Mouse (Mus musculus): Measurements from ENCODE around the gene Eif4g2.

Gene Eif4g2

GRCm38 (mm10) chr7:111069439-111070166 is 13.2 kb downstream of the Eif4g2 start:
- peak; percentile 31 for DNase-seq (ENCODE audit: low read depth, low spot score)

GRCm38 (mm10) chr7:111068181-111068580 is 14.6 kb downstream of the Eif4g2 start:
- no peak for DNase-seq (ENCODE audit: low read depth, low spot score)

- no peak for DNase-seq (ENCODE audit: low read depth, low spot score)
Observed at GRCm38 (mm10) chr7:111062971-111063370, 19.9 kb downstream of the Eif4g2 start.

- DNase-seq (ENCODE audit: low read depth, low spot score) = no peak
Observed at GRCm38 (mm10) chr7:111059527-111059926, 23.3 kb downstream of the Eif4g2 start.

- DNase-seq (ENCODE audit: low read depth, low spot score) = no peak
Observed at GRCm38 (mm10) chr7:111055984-111056657, 26.7 kb downstream of the Eif4g2 start.

GRCm38 (mm10) chr7:111055221-111055620 is 27.6 kb downstream of the Eif4g2 start:
- no peak for DNase-seq (ENCODE audit: low read depth, low spot score)

- DNase-seq (ENCODE audit: low read depth, low spot score) = peak; percentile 71
Observed at GRCm38 (mm10) chr7:111049652-111050421, 33.0 kb downstream of the Eif4g2 start.

- no peak for DNase-seq (ENCODE audit: low read depth, low spot score)
Observed at GRCm38 (mm10) chr7:111048920-111049319, 33.9 kb downstream of the Eif4g2 start.

GRCm38 (mm10) chr7:111029046-111029553 is 53.7 kb downstream of the Eif4g2 start:
- no peak for DNase-seq (ENCODE audit: low read depth, low spot score)

- peak; percentile 87 for DNase-seq (ENCODE audit: low read depth, low spot score)
Observed at GRCm38 (mm10) chr7:111028281-111029045, 54.4 kb downstream of the Eif4g2 start, which contains the start of gene Ctr9. Ctr9 (plus strand) TSS chr7:111028951.

GRCm38 (mm10) chr7:111024912-111025311 is 57.9 kb downstream of the Eif4g2 start:
- DNase-seq (ENCODE audit: low read depth, low spot score) = no peak

- peak; percentile 5 for DNase-seq (ENCODE audit: low read depth, low spot score)
Observed at GRCm38 (mm10) chr7:111024068-111024594, 58.7 kb downstream of the Eif4g2 start.

GRCm38 (mm10) chr7:111020814-111021213 is 62.0 kb downstream of the Eif4g2 start:
- peak; percentile 12 for DNase-seq (ENCODE audit: low read depth, low spot score)
